Mouse (Mus musculus) neural tube, embryonic 15.5 days (tissue): ENCODE results near the gene 9130213A22Rik. TPM values are rescaled to one million over a fixed set of nuclear protein-coding genes. Genes with fewer than 3 reads are reported as not detected.

Experiments used
- ATAC-seq: fragments of 200-750 bp; cut with Nextera tagmentation; 2 replicates; pipeline ENCODE4 v1.8.0; 2017; ENCODE audit warnings: mild to moderate bottlenecking, moderate TSS enrichment, moderate library complexity; ENCODE audit not compliant: low FRiP score
- H3K27ac ChIP-seq: fragments of 300-500 bp; sonication (generic); replicated peaks from 2 replicates; pipeline ENCODE4 v1.5.1; 2015; ENCODE audit warnings: mild to moderate bottlenecking, inconsistent platforms
- H3K27me3 ChIP-seq: fragments of 300-500 bp; sonication (generic); replicated peaks from 2 replicates; pipeline ENCODE4 v1.6.1; 2015; ENCODE audit warnings: inconsistent platforms
- H3K36me3 ChIP-seq: fragments of 300-500 bp; sonication (generic); 2 replicates; pipeline ENCODE4 v1.6.1; 2015; ENCODE audit warnings: inconsistent platforms
- H3K4me1 ChIP-seq: fragments of 300-500 bp; sonication (generic); 2 replicates; pipeline ENCODE4 v1.6.1; 2015; ENCODE audit warnings: inconsistent platforms
- H3K4me2 ChIP-seq: fragments of 300-500 bp; sonication (generic); 2 replicates; pipeline ENCODE4 v1.6.1; 2015; ENCODE audit warnings: inconsistent platforms, mild to moderate bottlenecking, moderate library complexity
- H3K4me3 ChIP-seq: fragments of 300-500 bp; sonication (generic); replicated peaks from 2 replicates; pipeline ENCODE4 v1.5.1; 2015; ENCODE audit warnings: mild to moderate bottlenecking, inconsistent platforms
- H3K9ac ChIP-seq: fragments of 300-500 bp; sonication (generic); replicated peaks from 2 replicates; pipeline ENCODE4 v1.6.1; 2015; ENCODE audit warnings: mild to moderate bottlenecking, inconsistent platforms
- H3K9me3 ChIP-seq: fragments of 300-500 bp; sonication (generic); replicated peaks from 2 replicates; pipeline ENCODE4 v1.6.1; 2016; ENCODE audit warnings: inconsistent platforms
- WGBS: fragments of 180-500 bp; shearing (Covaris S2); methylation state at CpG from one replicate; pipeline ENCODE4 v1.1.7; 2015; ENCODE audit warnings: mixed read lengths; 5-methylcytosine and 5-hydroxymethylcytosine counted together
- polyA plus RNA-seq: library from polyadenylated mRNA; unstranded; fragments of >200 nt; fragmentation: Nextera tagmentation; extraction: Ambion mirVana; gene quantifications from 2 replicates; pipeline ENCODE4 v1.2.1, GENCODE M21; 2015

The 9130213A22Rik gene
- polyA plus RNA-seq, 1 experiment from 2014 or later = 0.63 TPM

- H3K9ac ChIP-seq = peak overlapping the region; percentile 63
- H3K27me3 ChIP-seq = peaks cover 9% of the 10 kb centered on the region; the same call in 1 of the 2 replicates
- under 1% methylated on average over 29 of the region's 29 CpGs for WGBS
- H3K27ac ChIP-seq = peak overlapping the region; percentile 88
- ATAC-seq = no peak
- H3K36me3 ChIP-seq = no peaks in the 10 kb centered on the region
- H3K9me3 ChIP-seq = no peaks in the 10 kb centered on the region
- H3K4me3 ChIP-seq = peak overlapping the region; percentile 85
- peaks cover 56% of the 10 kb centered on the region for H3K4me1 ChIP-seq
- H3K4me2 ChIP-seq = peak overlapping the region; percentile 97
Measured at GRCm38 (mm10) chr11:69123056-69123692, 785 bp upstream of the 9130213A22Rik start.

- peak overlapping the region; percentile 85 for H3K4me3 ChIP-seq
- no peaks in the 10 kb centered on the region for H3K36me3 ChIP-seq
- H3K4me2 ChIP-seq = peak overlapping the region; percentile 97
- ATAC-seq = no peak
- peaks cover 63% of the 10 kb centered on the region for H3K4me1 ChIP-seq
- H3K27ac ChIP-seq = peak overlapping the region; percentile 79
- peaks cover 5% of the 10 kb centered on the region; the same call in 1 of the 2 replicates for H3K27me3 ChIP-seq
- WGBS = 1% methylated on average over 32 of the region's 32 CpGs
- no peaks in the 10 kb centered on the region for H3K9me3 ChIP-seq
- H3K9ac ChIP-seq = peak overlapping the region; percentile 63
Measured at GRCm38 (mm10) chr11:69121741-69122335, 551 bp downstream of the 9130213A22Rik start.

- peak overlapping the region; percentile 63 for H3K9ac ChIP-seq
- H3K27ac ChIP-seq = no peak overlapping the region
- peak overlapping the region; percentile 97 for H3K4me2 ChIP-seq
- no peaks in the 10 kb centered on the region for H3K36me3 ChIP-seq
- peak overlapping the region; percentile 85 for H3K4me3 ChIP-seq
- peaks cover 60% of the 10 kb centered on the region for H3K4me1 ChIP-seq
- H3K27me3 ChIP-seq = peaks cover 5% of the 10 kb centered on the region; the same call in 1 of the 2 replicates
- WGBS = under 1% methylated on average over 33 of the region's 33 CpGs
- ATAC-seq = no peak
- no peaks in the 10 kb centered on the region for H3K9me3 ChIP-seq
Measured at GRCm38 (mm10) chr11:69121001-69121740, 1.2 kb downstream of the 9130213A22Rik start.

GRCm38 (mm10) chr11:69120221-69121000, 2.0 kb downstream of the 9130213A22Rik start, which contains the start of gene Hes7:
Gene Hes7 (plus strand): TSS chr11:69120404.
- Histone ChIP-seq H3K9me3 (no peaks in the 10 kb centered on the region), H3K36me3 (no peaks in the 10 kb centered on the region), H3K4me2 (peak within 1 kb of the TSS; percentile 97), H3K9ac (peak within 1 kb of the TSS; percentile 63), H3K4me1 (peaks cover 52% of the 10 kb centered on the region), H3K27me3 (peaks cover 10% of the 10 kb centered on the region; the same call in 1 of the 2 replicates), H3K4me3 (peak within 1 kb of the TSS; percentile 85), H3K27ac (no peak within 1 kb of the TSS)
- WGBS = 2% methylated on average over 27 of the region's 27 CpGs
- ATAC-seq = no peak

- H3K4me2 ChIP-seq = peak overlapping the region; percentile 97
- peaks cover 51% of the 10 kb centered on the region for H3K4me1 ChIP-seq
- H3K27me3 ChIP-seq = peaks cover 11% of the 10 kb centered on the region; the same call in 1 of the 2 replicates
- peak overlapping the region; percentile 85 for H3K4me3 ChIP-seq
- peak overlapping the region; percentile 5; the same call in 1 of the 2 replicates for H3K9ac ChIP-seq
- H3K27ac ChIP-seq = no peak overlapping the region
- no peaks in the 10 kb centered on the region for H3K9me3 ChIP-seq
- no peak for ATAC-seq
- no peaks in the 10 kb centered on the region for H3K36me3 ChIP-seq
- 22% methylated on average over 14 of the region's 14 CpGs for WGBS
Measured at GRCm38 (mm10) chr11:69119446-69120155, 2.8 kb downstream of the 9130213A22Rik start.

GRCm38 (mm10) chr11:69118765-69119164, 3.6 kb downstream of the 9130213A22Rik start:
- Histone ChIP-seq H3K27me3 (peaks cover 15% of the 10 kb centered on the region), H3K9me3 (no peaks in the 10 kb centered on the region), H3K27ac (no peak overlapping the region), H3K9ac (peak overlapping the region; percentile 87), H3K4me2 (peak overlapping the region; percentile 97), H3K4me1 (peaks cover 51% of the 10 kb centered on the region), H3K36me3 (no peaks in the 10 kb centered on the region), H3K4me3 (peak overlapping the region; percentile 85)
- WGBS = 1% methylated on average over 15 of the region's 15 CpGs
- no peak for ATAC-seq

- no peak for ATAC-seq
- WGBS = under 1% methylated on average over 43 of the region's 45 CpGs
- H3K4me1 ChIP-seq = peaks cover 50% of the 10 kb centered on the region
Measured at GRCm38 (mm10) chr11:69117737-69118695, 4.4 kb downstream of the 9130213A22Rik start.

GRCm38 (mm10) chr11:69116843-69117242, 5.5 kb downstream of the 9130213A22Rik start:
- H3K27ac ChIP-seq = no peak overlapping the region
- peaks cover 17% of the 10 kb centered on the region for H3K27me3 ChIP-seq

More at GRCm38 (mm10) chr11:69117737-69118695, 4.4 kb downstream of the 9130213A22Rik start:
- no peaks in the 10 kb centered on the region for H3K36me3 ChIP-seq
- H3K27ac ChIP-seq = peak overlapping the region; percentile 80
- H3K9ac ChIP-seq = peak overlapping the region; percentile 87
- peak overlapping the region; percentile 97 for H3K4me2 ChIP-seq
- H3K27me3 ChIP-seq = peaks cover 17% of the 10 kb centered on the region
- H3K4me3 ChIP-seq = peak overlapping the region; percentile 85
- H3K9me3 ChIP-seq = no peaks in the 10 kb centered on the region

GRCm38 (mm10) chr11:69114621-69115020, 7.8 kb downstream of the 9130213A22Rik start:
- Histone ChIP-seq H3K4me1 (peaks cover 33% of the 10 kb centered on the region), H3K9me3 (no peaks in the 10 kb centered on the region), H3K9ac (no peak overlapping the region), H3K4me3 (no peak overlapping the region), H3K4me2 (no peak overlapping the region), H3K36me3 (no peaks in the 10 kb centered on the region), H3K27me3 (peaks cover 12% of the 10 kb centered on the region), H3K27ac (no peak overlapping the region)
- 80% methylated on average over 3 of the region's 3 CpGs for WGBS
- ATAC-seq = no peak

More at GRCm38 (mm10) chr11:69116843-69117242, 5.5 kb downstream of the 9130213A22Rik start:
- no peaks in the 10 kb centered on the region for H3K9me3 ChIP-seq
- H3K36me3 ChIP-seq = no peaks in the 10 kb centered on the region
- peaks cover 47% of the 10 kb centered on the region for H3K4me1 ChIP-seq
- ATAC-seq = no peak
- H3K4me2 ChIP-seq = peak overlapping the region; percentile 97
- peak overlapping the region; percentile 85 for H3K4me3 ChIP-seq
- peak overlapping the region; percentile 87; the same call in 1 of the 2 replicates for H3K9ac ChIP-seq
- 56% methylated on average over 5 of the region's 5 CpGs for WGBS

GRCm38 (mm10) chr11:69114018-69114417, 8.4 kb downstream of the 9130213A22Rik start:
- no peak overlapping the region for H3K4me3 ChIP-seq
- H3K27me3 ChIP-seq = peaks cover 12% of the 10 kb centered on the region
- H3K9ac ChIP-seq = no peak overlapping the region
- no peak overlapping the region for H3K27ac ChIP-seq
- peaks cover 27% of the 10 kb centered on the region for H3K4me1 ChIP-seq
- no peaks in the 10 kb centered on the region for H3K9me3 ChIP-seq
- peaks cover 6% of the 10 kb centered on the region; the same call in 1 of the 2 replicates for H3K36me3 ChIP-seq
- H3K4me2 ChIP-seq = no peak overlapping the region
- ATAC-seq = no peak
- WGBS = 80% methylated on average over 3 of the region's 3 CpGs
